Mouse (Mus musculus): Measurements from ENCODE around the gene Cks2. TPM values are rescaled to one million over a fixed set of nuclear protein-coding genes. Genes with fewer than 3 reads are reported as not detected.

Cks2 gene
- total RNA-seq, 1 experiment from 2014 or later, result 128 TPM

Other genes starting within 250 kb of the Cks2 start
- 2.8 and 2.9 TPM in 2 replicates for gene S1pr3, start 236.6 kb upstream of the Cks2 start, total RNA-seq (2017)
- gene Shc3, start 75.8 kb upstream of the Cks2 start, total RNA-seq (2017), result not detected in 2 replicates
- gene Secisbp2, start 6.5 kb downstream of the Cks2 start, total RNA-seq (2017), result 29.4 and 35.8 TPM in 2 replicates
- gene Sema4d, start 148.5 kb downstream of the Cks2 start, total RNA-seq (2017), result 16.9 and 26.5 TPM in 2 replicates
- 5.4 and 11.3 TPM in 2 replicates for gene Gadd45g, start 201.4 kb downstream of the Cks2 start, total RNA-seq (2017)

All from hematopoietic stem cell, adult 5-6 weeks (primary cell).